Mouse (Mus musculus): ENCODE data around the gene Usp17la.
"Not testable (repeated sequence)": the region's sequence is repeated elsewhere in the genome, so short reads cannot be mapped to it uniquely, and the experiment has no call there.

Gene Usp17la

DNA sequence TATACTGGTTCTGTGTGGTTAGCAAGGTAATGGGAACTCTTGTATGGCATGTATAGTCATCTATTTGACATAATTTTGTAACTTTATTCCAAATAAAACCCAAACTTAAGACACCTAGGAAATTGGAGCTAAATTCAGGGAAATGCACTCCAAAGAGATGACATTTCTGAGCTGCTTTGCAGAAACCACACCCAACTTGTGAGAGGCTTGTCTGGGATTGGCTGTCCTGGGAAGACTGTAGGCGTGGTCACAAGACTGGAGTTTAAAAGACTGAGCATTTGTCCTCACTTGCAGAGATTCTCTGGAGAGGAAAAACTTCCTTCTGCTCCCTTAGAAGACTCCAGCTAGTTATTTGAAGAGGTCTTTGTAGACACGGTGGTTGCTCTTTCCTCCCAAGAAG, at the start of gene Usp17la:
Gene Usp17la, plus strand, starts transcription at position 301 of the 400 bp plus-strand sequence.
- not testable (repeated sequence) for DNase-seq (ENCODE audit: low spot score)

DNA sequence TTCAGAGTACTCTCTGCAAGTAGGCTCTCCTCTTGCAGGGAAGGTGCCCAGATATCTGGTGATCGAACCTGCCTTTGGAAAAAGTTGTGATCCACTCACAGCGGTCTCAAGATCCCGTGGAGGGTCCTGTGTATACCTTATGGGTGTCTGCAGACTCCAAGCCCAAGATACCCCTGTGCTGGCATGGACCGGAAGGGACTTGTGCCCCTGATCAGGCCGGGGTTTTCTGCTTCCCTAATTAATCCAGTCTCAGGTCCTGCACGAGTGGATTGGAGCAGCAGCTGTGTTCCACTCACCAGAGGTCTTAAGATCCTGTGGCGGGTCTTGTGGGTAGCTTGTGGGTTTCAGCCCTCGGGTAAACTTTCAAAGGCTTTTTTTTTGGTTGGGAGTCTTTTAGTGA, 46.5 kb upstream of the Usp17la start:
- DNase-seq (ENCODE audit: low spot score), result not testable (repeated sequence)

DNA sequence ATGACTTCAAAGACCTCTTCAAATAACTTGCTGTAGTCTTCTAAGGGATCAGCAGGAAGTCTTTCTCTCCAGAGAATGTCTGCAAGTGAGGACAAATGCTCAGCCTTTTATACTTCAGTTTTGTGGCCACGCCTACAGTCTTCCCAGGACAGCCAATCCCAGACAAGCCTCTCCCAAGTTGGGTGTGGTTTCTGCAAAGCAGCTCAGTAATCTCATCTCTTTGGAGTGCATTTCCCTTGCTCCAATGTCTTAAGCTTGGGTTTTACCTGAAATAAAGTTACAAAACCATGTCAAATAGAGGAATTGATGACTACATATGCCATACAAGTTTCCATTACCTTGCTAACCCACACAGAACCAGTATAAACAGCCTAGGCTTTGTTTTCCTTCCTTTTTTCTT, 14.3 kb upstream of the Usp17la start, which contains the start of gene Usp17lb:
Gene Usp17lb, minus strand, starts transcription at position 101 of the 400 bp plus-strand sequence.
- no peak for DNase-seq (ENCODE audit: low spot score)

DNA sequence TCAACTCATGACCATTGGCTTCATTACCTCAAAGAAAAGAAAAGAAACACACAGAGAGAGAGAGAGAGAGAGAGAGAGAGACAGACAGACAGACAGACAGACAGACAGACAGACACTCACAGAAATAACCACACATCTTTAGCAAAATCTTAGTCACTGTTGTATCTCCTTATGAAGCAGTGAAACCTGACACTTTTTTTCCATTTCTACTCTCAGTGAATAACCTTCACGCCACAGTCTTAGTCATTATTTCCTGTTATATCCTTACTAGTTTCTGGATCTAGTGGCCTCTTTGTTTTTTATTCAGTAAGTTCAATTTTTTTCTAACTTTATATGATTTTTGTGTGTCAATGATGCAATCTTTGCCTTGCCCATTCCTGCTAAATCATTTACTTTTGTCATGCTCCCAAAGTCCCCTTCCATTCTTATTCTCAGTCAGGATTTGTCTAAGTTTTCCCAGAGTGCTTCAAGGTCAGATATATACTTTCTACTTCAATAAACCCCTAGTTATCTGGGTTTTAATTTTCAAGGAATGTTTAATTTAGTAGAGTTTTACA, 13.0 kb upstream of the Usp17la start:
- no peak for DNase-seq (ENCODE audit: low spot score)

DNA sequence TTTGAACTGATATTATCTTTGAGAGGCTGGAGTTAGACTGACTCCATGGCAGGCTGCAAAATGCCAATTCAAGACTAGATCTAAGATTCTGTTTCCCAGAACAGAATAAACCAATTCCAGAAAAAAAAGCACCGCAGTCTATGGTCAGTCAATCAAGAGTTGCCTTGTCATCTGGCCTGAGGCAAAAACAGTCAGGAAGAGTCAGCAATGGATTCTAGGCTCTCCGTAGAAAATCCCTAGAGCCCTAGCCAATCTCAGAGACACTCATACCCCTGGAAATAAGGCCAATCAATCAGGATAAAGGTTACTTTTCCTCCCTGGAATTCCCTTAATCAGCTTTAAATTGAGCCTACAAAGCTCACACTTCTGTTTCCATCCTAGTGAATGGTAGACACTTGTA, 5.3 kb upstream of the Usp17la start:
- not testable (repeated sequence) for DNase-seq (ENCODE audit: low spot score)

DNA sequence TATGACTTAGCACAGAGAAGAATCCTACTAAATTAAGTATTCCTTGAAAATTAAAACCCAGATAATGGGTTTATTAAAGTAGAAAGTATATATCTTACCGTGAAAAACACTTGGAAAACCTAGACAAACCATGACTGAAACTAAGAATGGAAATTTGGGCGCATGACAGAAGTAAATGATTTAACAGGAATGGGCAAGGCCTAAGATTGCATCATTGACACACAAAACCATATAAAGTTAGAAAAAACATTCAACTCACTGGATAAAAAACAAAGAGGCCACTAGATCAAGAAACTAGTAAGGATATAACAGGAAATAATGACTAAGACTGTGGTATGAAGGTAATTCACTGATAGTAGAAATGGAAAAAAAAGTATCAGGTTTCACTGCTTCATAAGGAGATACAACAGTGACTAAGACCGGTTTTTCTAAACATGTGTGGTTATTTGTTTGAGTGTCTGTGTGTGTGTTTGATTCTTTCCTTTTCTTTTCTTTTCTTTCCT, 1.5 kb upstream of the Usp17la start:
- DNase-seq (ENCODE audit: low spot score), result no peak

DNA sequence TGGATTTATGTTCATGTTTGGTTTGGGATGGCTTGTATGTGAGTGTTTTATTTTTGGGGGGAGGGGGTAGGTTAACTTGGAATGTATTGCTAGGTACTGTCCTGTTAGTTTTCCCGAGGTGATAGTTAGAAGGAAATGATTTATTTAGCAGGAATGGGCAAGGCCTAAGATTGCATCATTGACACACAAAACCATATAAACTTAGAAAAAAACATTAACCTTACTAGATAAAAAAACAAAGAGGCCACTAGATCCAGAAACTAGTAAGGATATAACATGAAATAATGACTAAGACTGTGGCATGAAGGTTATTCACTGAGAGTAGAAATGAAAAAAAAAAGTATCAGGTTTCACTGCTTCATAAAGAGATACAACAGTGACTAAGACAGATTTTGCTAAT, 874 bp downstream of the Usp17la start:
- DNase-seq (ENCODE audit: low spot score), result no peak

DNA sequence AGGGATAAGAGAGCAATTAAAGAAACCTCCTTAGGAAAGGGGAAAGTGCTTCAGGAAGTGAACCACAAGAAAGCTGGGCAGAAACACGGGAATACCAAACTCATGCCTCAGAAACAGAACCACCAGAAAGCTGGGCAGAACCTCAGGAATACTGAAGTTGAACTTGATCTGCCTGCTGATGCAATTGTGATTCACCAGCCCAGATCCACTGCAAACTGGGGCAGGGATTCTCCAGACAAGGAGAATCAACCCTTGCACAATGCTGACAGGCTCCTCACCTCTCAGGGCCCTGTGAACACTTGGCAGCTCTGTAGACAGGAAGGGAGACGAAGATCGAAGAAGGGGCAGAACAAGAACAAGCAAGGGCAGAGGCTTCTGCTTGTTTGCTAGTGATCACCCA, 4.6 kb downstream of the Usp17la start:
- no peak for DNase-seq (ENCODE audit: low spot score)

DNA sequence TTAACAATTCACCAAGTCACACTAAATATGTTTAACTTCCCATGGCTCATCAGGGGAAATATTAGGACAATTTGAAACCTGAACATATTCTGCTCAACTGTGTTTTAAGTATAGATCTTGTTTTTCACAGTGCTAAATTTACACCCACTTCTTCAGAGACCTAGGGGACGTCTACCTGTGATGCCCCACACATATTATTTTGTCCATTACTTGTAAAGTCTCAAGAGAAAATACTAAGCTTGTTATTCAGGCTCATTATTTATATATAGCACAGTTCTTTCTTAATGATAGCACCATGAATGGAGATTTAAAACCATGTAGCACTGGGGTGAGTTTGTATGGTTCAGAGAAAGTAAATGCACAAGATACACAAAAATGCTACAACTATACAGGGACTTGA, 20.9 kb downstream of the Usp17la start, which contains the start of gene Olfr665:
Gene Olfr665, plus strand, starts transcription at position 301 of the 400 bp plus-strand sequence.
- no peak for DNase-seq (ENCODE audit: low spot score)

DNA sequence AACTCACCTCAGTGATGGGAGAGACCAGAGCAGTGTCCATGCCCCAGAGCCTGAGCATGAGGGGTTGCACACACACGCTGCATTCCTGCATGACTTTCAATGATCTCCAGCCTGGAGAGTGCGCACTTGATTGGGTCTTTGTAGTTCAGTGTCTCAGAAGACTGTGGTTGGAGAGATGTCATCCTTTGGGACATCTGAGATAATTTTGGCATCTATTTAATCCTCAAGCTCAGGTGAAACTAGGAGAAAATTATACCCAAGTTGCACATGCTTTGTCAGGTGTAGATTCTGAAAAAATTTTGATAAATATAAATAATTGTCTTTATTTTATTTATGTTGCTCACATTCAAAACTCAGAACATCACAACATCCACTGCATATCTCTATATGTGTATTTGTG, 39.0 kb downstream of the Usp17la start, which contains the start of gene Olfr666:
Gene Olfr666, minus strand, starts transcription at position 101 of the 400 bp plus-strand sequence.
- no peak for DNase-seq (ENCODE audit: low spot score)

All from ovary, postnatal 14 days (tissue).